Mouse (Mus musculus) intestine, embryonic 15.5 days (tissue): ENCODE results near the gene Hist1h4c. TPM values are rescaled to one million over a fixed set of nuclear protein-coding genes. Genes with fewer than 3 reads are reported as not detected.
A peak's percentile ranks its signal among the peaks of the same experiment; 100 is the strongest.
"Not testable (repeated sequence)": the region's sequence is repeated elsewhere in the genome, so short reads cannot be mapped to it uniquely, and the experiment has no call there.

Source experiments
- ATAC-seq: fragments of 200-750 bp; cut with Nextera tagmentation; 2 replicates; pipeline ENCODE4 v1.8.0; 2017; ENCODE audit warnings: moderate TSS enrichment, moderate library complexity
- H3K27ac ChIP-seq: fragments of 300-500 bp; sonication (generic); 2 replicates; pipeline ENCODE4 v1.5.1; 2015; ENCODE audit warnings: mild to moderate bottlenecking, inconsistent platforms
- H3K27me3 ChIP-seq: fragments of 300-500 bp; sonication (generic); replicated peaks from 2 replicates; pipeline ENCODE4 v1.6.1; 2015; ENCODE audit warnings: inconsistent platforms
- H3K36me3 ChIP-seq: fragments of 300-500 bp; sonication (generic); 2 replicates; pipeline ENCODE4 v1.6.1; 2015; ENCODE audit warnings: inconsistent platforms
- H3K4me1 ChIP-seq: fragments of 300-500 bp; sonication (generic); replicated peaks from 2 replicates; pipeline ENCODE4 v1.6.1; 2015; ENCODE audit warnings: inconsistent platforms
- H3K4me2 ChIP-seq: fragments of 300-500 bp; sonication (generic); replicated peaks from 2 replicates; pipeline ENCODE4 v1.6.1; 2015; ENCODE audit warnings: mild to moderate bottlenecking, inconsistent platforms
- H3K4me3 ChIP-seq: fragments of 300-500 bp; sonication (generic); replicated peaks from 2 replicates; pipeline ENCODE4 v1.5.1; 2015; ENCODE audit warnings: inconsistent platforms
- H3K9ac ChIP-seq: fragments of 300-500 bp; sonication (generic); 2 replicates; pipeline ENCODE4 v1.6.1; 2015; ENCODE audit warnings: inconsistent platforms
- H3K9me3 ChIP-seq: fragments of 300-500 bp; sonication (generic); 2 replicates; pipeline ENCODE4 v1.6.1; 2016; ENCODE audit warnings: inconsistent platforms
- WGBS: fragments of 180-500 bp; shearing (Covaris S2); methylation state at CpG from one replicate; pipeline ENCODE4 v1.1.7; 2015; 5-methylcytosine and 5-hydroxymethylcytosine counted together
- polyA plus RNA-seq: library from polyadenylated mRNA; unstranded; fragments of >200 nt; fragmentation: Nextera tagmentation; extraction: Ambion mirVana; gene quantifications from 2 replicates; pipeline ENCODE4 v1.2.1, GENCODE M21; 2015

The Hist1h4c gene
- polyA plus RNA-seq, 1 experiment from 2014 or later = 5.7 TPM

- Histone ChIP-seq H3K36me3 (no peaks in the 10 kb centered on the region), H3K27me3 (no peaks in the 10 kb centered on the region), H3K4me3 (no peak overlapping the region), H3K9ac (no peak overlapping the region), H3K27ac (no peak overlapping the region), H3K4me2 (no peak overlapping the region), H3K9me3 (no peaks in the 10 kb centered on the region), H3K4me1 (no peaks in the 10 kb centered on the region)
- WGBS = 75% methylated on average over 4 of the region's 4 CpGs
- peak; percentile 45 for ATAC-seq
These were observed 26.0 kb upstream of the Hist1h4c start for GRCm38 (mm10) chr13:23724239-23724638.

- H3K9ac ChIP-seq, H3K27ac ChIP-seq, H3K27me3 ChIP-seq, H3K9me3 ChIP-seq, ATAC-seq, H3K4me2 ChIP-seq, H3K4me3 ChIP-seq, H3K36me3 ChIP-seq, H3K4me1 ChIP-seq: not testable (repeated sequence)
- 20% methylated on average over 2 of the region's 2 CpGs for WGBS
These were observed 19.5 kb upstream of the Hist1h4c start for GRCm38 (mm10) chr13:23717593-23718245.

GRCm38 (mm10) chr13:23717176-23717575 is 18.9 kb upstream of the Hist1h4c start:
- no peak for ATAC-seq
- no peak overlapping the region for H3K4me3 ChIP-seq
- H3K9ac ChIP-seq = no peak overlapping the region
- H3K27me3 ChIP-seq = no peaks in the 10 kb centered on the region
- 51% methylated on average over 11 of the region's 11 CpGs for WGBS
- H3K4me2 ChIP-seq = no peak overlapping the region
- H3K36me3 ChIP-seq = no peaks in the 10 kb centered on the region
- no peak overlapping the region for H3K27ac ChIP-seq
- H3K9me3 ChIP-seq = no peaks in the 10 kb centered on the region
- H3K4me1 ChIP-seq = no peaks in the 10 kb centered on the region

- no peak for ATAC-seq
- Histone ChIP-seq H3K27ac (no peak overlapping the region), H3K9me3 (no peaks in the 10 kb centered on the region), H3K9ac (no peak overlapping the region), H3K4me2 (no peak overlapping the region), H3K4me3 (no peak overlapping the region), H3K4me1 (no peaks in the 10 kb centered on the region), H3K36me3 (no peaks in the 10 kb centered on the region), H3K27me3 (no peaks in the 10 kb centered on the region)
- 81% methylated on average over 5 of the region's 5 CpGs for WGBS
These were observed 18.2 kb upstream of the Hist1h4c start for GRCm38 (mm10) chr13:23716261-23717042.

- 0 out of 2 replicates have a peak, but pooled peaks cover 2% of the 10 kb centered on the region for H3K4me1 ChIP-seq
- peak; percentile 85 for ATAC-seq
- H3K9me3 ChIP-seq = no peaks in the 10 kb centered on the region
- H3K4me2 ChIP-seq = peak within 1 kb of the TSS; percentile 86
- H3K27ac ChIP-seq = no peak within 1 kb of the TSS; the same call in 1 of the 2 replicates
- peak within 1 kb of the TSS; percentile 56 for H3K9ac ChIP-seq
- WGBS = 3% methylated on average over 17 of the region's 17 CpGs
- peak within 1 kb of the TSS; percentile 44 for H3K4me3 ChIP-seq
- H3K27me3 ChIP-seq = no peaks in the 10 kb centered on the region
- H3K36me3 ChIP-seq = no peaks in the 10 kb centered on the region
These were observed 12.3 kb upstream of the Hist1h4c start, which contains the start of gene Hfe for GRCm38 (mm10) chr13:23710374-23711089. TSS of gene Hfe (minus strand) at chr13:23710854.

GRCm38 (mm10) chr13:23709714-23710373 is 11.6 kb upstream of the Hist1h4c start:
- WGBS = 30% methylated on average over 15 of the region's 15 CpGs
- no peaks in the 10 kb centered on the region for H3K9me3 ChIP-seq
- H3K36me3 ChIP-seq = no peaks in the 10 kb centered on the region
- no peaks in the 10 kb centered on the region for H3K27me3 ChIP-seq
- H3K9ac ChIP-seq = peak overlapping the region; percentile 56
- peak; percentile 38 for ATAC-seq
- H3K4me3 ChIP-seq = peak overlapping the region; percentile 44
- 0 out of 2 replicates have a peak, but pooled peaks cover 2% of the 10 kb centered on the region for H3K4me1 ChIP-seq
- H3K4me2 ChIP-seq = peak overlapping the region; percentile 86
- no peak overlapping the region for H3K27ac ChIP-seq

GRCm38 (mm10) chr13:23708654-23709053 is 10.4 kb upstream of the Hist1h4c start:
- no peak for ATAC-seq
- 0 out of 2 replicates have a peak, but pooled peaks cover 2% of the 10 kb centered on the region for H3K4me1 ChIP-seq
- no peaks in the 10 kb centered on the region for H3K36me3 ChIP-seq
- H3K27ac ChIP-seq = no peak overlapping the region
- 67% methylated on average over 4 of the region's 4 CpGs for WGBS
- no peaks in the 10 kb centered on the region for H3K27me3 ChIP-seq
- no peak overlapping the region for H3K9ac ChIP-seq
- H3K9me3 ChIP-seq = no peaks in the 10 kb centered on the region
- H3K4me3 ChIP-seq = no peak overlapping the region
- H3K4me2 ChIP-seq = no peak overlapping the region

GRCm38 (mm10) chr13:23708041-23708440 is 9.8 kb upstream of the Hist1h4c start:
- Histone ChIP-seq H3K9ac (no peak overlapping the region), H3K9me3 (no peaks in the 10 kb centered on the region), H3K4me1 (0 out of 2 replicates have a peak, but pooled peaks cover 2% of the 10 kb centered on the region), H3K36me3 (no peaks in the 10 kb centered on the region), H3K27ac (no peak overlapping the region), H3K4me3 (no peak overlapping the region), H3K27me3 (no peaks in the 10 kb centered on the region), H3K4me2 (no peak overlapping the region)
- ATAC-seq = no peak
- 85% methylated on average over 4 of the region's 4 CpGs for WGBS

GRCm38 (mm10) chr13:23706771-23707170 is 8.5 kb upstream of the Hist1h4c start:
- Histone ChIP-seq H3K36me3 (no peaks in the 10 kb centered on the region), H3K27ac (no peak overlapping the region), H3K4me2 (no peak overlapping the region), H3K27me3 (no peaks in the 10 kb centered on the region), H3K9ac (no peak overlapping the region), H3K4me3 (no peak overlapping the region), H3K9me3 (no peaks in the 10 kb centered on the region), H3K4me1 (0 out of 2 replicates have a peak, but pooled peaks cover 2% of the 10 kb centered on the region)
- ATAC-seq = no peak
- 94% methylated on average over 12 of the region's 12 CpGs for WGBS

- no peak for ATAC-seq
- H3K9me3 ChIP-seq = no peaks in the 10 kb centered on the region
- no peak overlapping the region for H3K4me3 ChIP-seq
- H3K27ac ChIP-seq = no peak overlapping the region
- no peaks in the 10 kb centered on the region for H3K27me3 ChIP-seq
- peaks cover 5% of the 10 kb centered on the region for H3K4me1 ChIP-seq
- WGBS = 89% methylated on average over 7 of the region's 7 CpGs
- no peaks in the 10 kb centered on the region for H3K36me3 ChIP-seq
- H3K9ac ChIP-seq = no peak overlapping the region
- no peak overlapping the region for H3K4me2 ChIP-seq
These were observed 7.6 kb upstream of the Hist1h4c start for GRCm38 (mm10) chr13:23705751-23706356.

- not testable (repeated sequence) for H3K27ac ChIP-seq, H3K9ac ChIP-seq, H3K4me3 ChIP-seq, H3K36me3 ChIP-seq, ATAC-seq, H3K4me2 ChIP-seq, H3K4me1 ChIP-seq, H3K27me3 ChIP-seq, H3K9me3 ChIP-seq
- 77% methylated on average over 2 of the region's 2 CpGs for WGBS
These were observed 4.5 kb upstream of the Hist1h4c start for GRCm38 (mm10) chr13:23702801-23703200.
